Mouse (Mus musculus): ENCODE measurements around the gene Pdcl. TPM values are rescaled to one million over a fixed set of nuclear protein-coding genes. Genes with fewer than 3 reads are reported as not detected.
A peak's percentile ranks its signal among the peaks of the same experiment; 100 is the strongest.

The Pdcl gene
- total and polyA plus RNA-seq, 3 experiments = 30.4 to 45.8 TPM; not detected in 1

GRCm38 (mm10) chr2:37380189-37380588 is 21.1 kb upstream of the Pdcl start:
- H3K36me3 ChIP-seq (ENCODE audit: control insufficient read depth in 1 of 2, insufficient read depth in 2 of 2, low read length in 2 of 2) = peaks cover 17 to 30% of the 10 kb centered on the region in 2 experiments
- no peaks in the 10 kb centered on the region for H3K79me2 ChIP-seq (ENCODE audit: control insufficient read depth, insufficient read depth, low read length, poor library complexity)
- peak; percentile 64 to 83 (median 69) for TF ChIP-seq CTCF (IDR thresholded peaks at IDR 0.05 in 2 of 3, conservative IDR thresholded peaks at IDR 0.05 in 1 of 3; ENCODE audit: control insufficient read depth in 1 of 3, insufficient read depth in 1 of 3, low read depth in 2 of 3, low read length in 3 of 3, poor library complexity in 1 of 3, severe bottlenecking in 1 of 3)
- TF ChIP-seq RAD21 (IDR thresholded peaks at IDR 0.05; ENCODE audit: low read depth, low read length) = peak; percentile 73
- TF ChIP-seq MYC (IDR thresholded peaks at IDR 0.05; ENCODE audit: low read depth, low read length) = peak; percentile 65
- no peak for TF ChIP-seq ETS1 (IDR thresholded peaks at IDR 0.05; ENCODE audit: low read depth, low read length)
- TF ChIP-seq ZKSCAN1 (IDR thresholded peaks at IDR 0.05; ENCODE audit: low read depth, low read length) = no peak
- no peak for TF ChIP-seq MYB (IDR thresholded peaks at IDR 0.05; ENCODE audit: low read depth, low read length)
- TF ChIP-seq MAX (IDR thresholded peaks at IDR 0.05; ENCODE audit: low read length) = 0 out of 2 replicates have a peak, but pooled peaks have one; percentile 19
- peak; percentile 41 for TF ChIP-seq ZC3H11A (IDR thresholded peaks at IDR 0.05; ENCODE audit: low read depth, low read length)
- no peak for TF ChIP-seq E2F4 (IDR thresholded peaks at IDR 0.05; ENCODE audit: borderline replicate concordance, low read depth, low read length)
- TF ChIP-seq SMC3 (IDR thresholded peaks at IDR 0.05; ENCODE audit: low read depth, low read length) = peak; percentile 75
- DNase-seq (ENCODE audit: low read depth, low spot score) = peak; percentile 82
- no peaks in the 10 kb centered on the region for H3K27me3 ChIP-seq (ENCODE audit: control insufficient read depth in 1 of 2, insufficient read depth in 2 of 2, low read length in 2 of 2)
- no peak overlapping the region for H3K4me3 ChIP-seq (ENCODE audit: control insufficient read depth in 1 of 2, insufficient read depth in 1 of 2, low read depth in 2 of 2, low read length in 2 of 2)
- peaks cover 6 to 7% of the 10 kb centered on the region in 2 experiments for H3K4me1 ChIP-seq (ENCODE audit: control insufficient read depth in 1 of 2, insufficient read depth in 2 of 2, low read length in 2 of 2)
- no peaks in the 10 kb centered on the region for H3K9me3 ChIP-seq (replicated peaks; ENCODE audit: insufficient read depth, low read length)
- H3K9ac ChIP-seq (ENCODE audit: control insufficient read depth, low read depth, low read length, poor library complexity, severe bottlenecking) = no peak overlapping the region
- H3K27ac ChIP-seq (ENCODE audit: control insufficient read depth, low read depth, low read length) = no peak overlapping the region

- Histone ChIP-seq H3K4me3 (ENCODE audit: control insufficient read depth in 1 of 2, insufficient read depth in 1 of 2, low read depth in 2 of 2, low read length in 2 of 2) (no peak overlapping the region), H3K27ac (ENCODE audit: control insufficient read depth, low read depth, low read length) (no peak overlapping the region), H3K9me3 (replicated peaks; ENCODE audit: insufficient read depth, low read length) (no peaks in the 10 kb centered on the region), H3K9ac (ENCODE audit: control insufficient read depth, low read depth, low read length, poor library complexity, severe bottlenecking) (no peak overlapping the region), H3K4me1 (ENCODE audit: control insufficient read depth in 1 of 2, insufficient read depth in 2 of 2, low read length in 2 of 2) (peaks cover 6 to 7% of the 10 kb centered on the region in 2 experiments), H3K27me3 (ENCODE audit: control insufficient read depth in 1 of 2, insufficient read depth in 2 of 2, low read length in 2 of 2) (no peaks in the 10 kb centered on the region), H3K79me2 (ENCODE audit: control insufficient read depth, insufficient read depth, low read length, poor library complexity) (no peaks in the 10 kb centered on the region), H3K36me3 (ENCODE audit: control insufficient read depth in 1 of 2, insufficient read depth in 2 of 2, low read length in 2 of 2) (peaks cover 18 to 28% of the 10 kb centered on the region in 2 experiments)
- TF ChIP-seq RCOR1 (IDR thresholded peaks at IDR 0.05; ENCODE audit: low read depth, low read length) = peak; percentile 49; the same call in 1 of the 2 replicates
- no peak for TF ChIP-seq ZMIZ1 (IDR thresholded peaks at IDR 0.05; ENCODE audit: low read depth, low read length)
- no peak for TF ChIP-seq CTCF (IDR thresholded peaks at IDR 0.05 in 2 of 3, conservative IDR thresholded peaks at IDR 0.05 in 1 of 3; ENCODE audit: control insufficient read depth in 1 of 3, insufficient read depth in 1 of 3, low read depth in 2 of 3, low read length in 3 of 3, poor library complexity in 1 of 3, severe bottlenecking in 1 of 3)
- TF ChIP-seq GABPA (IDR thresholded peaks at IDR 0.05; ENCODE audit: low read depth, low read length) = peak; percentile 21; the same call in 1 of the 2 replicates
- TF ChIP-seq TBP (IDR thresholded peaks at IDR 0.05; ENCODE audit: low read depth, low read length) = no peak
- TF ChIP-seq ETS1 (IDR thresholded peaks at IDR 0.05; ENCODE audit: low read depth, low read length) = peak; percentile 53; the same call in 1 of the 2 replicates
- TF ChIP-seq GATA1 (IDR thresholded peaks at IDR 0.05; ENCODE audit: low read depth, low read length) = peak; percentile 36; the same call in 1 of the 2 replicates
- no peak for TF ChIP-seq SMC3 (IDR thresholded peaks at IDR 0.05; ENCODE audit: low read depth, low read length)
- TF ChIP-seq EP300 (IDR thresholded peaks at IDR 0.05; ENCODE audit: low read depth in 1 of 2, low read length in 2 of 2) = peak in 1 of 2 experiments; percentile 40; a peak in 1 of 4 replicates
- TF ChIP-seq SIN3A (IDR thresholded peaks at IDR 0.05; ENCODE audit: low read length) = 0 out of 2 replicates have a peak, but pooled peaks have one; percentile 36
- no peak for TF ChIP-seq TAL1 (IDR thresholded peaks at IDR 0.05; ENCODE audit: low read length)
- TF ChIP-seq MAFK (IDR thresholded peaks at IDR 0.05; ENCODE audit: borderline replicate concordance, low read depth, low read length) = peak; percentile 41; the same call in 1 of the 2 replicates
- no peak for TF ChIP-seq TCF12 (IDR thresholded peaks at IDR 0.05; ENCODE audit: low read depth, low read length)
- no peak for TF ChIP-seq UBTF (IDR thresholded peaks at IDR 0.05; ENCODE audit: borderline replicate concordance, insufficient read depth, low read depth, low read length)
- no peak for TF ChIP-seq MYB (IDR thresholded peaks at IDR 0.05; ENCODE audit: low read depth, low read length)
- no peak for TF ChIP-seq MAZ (IDR thresholded peaks at IDR 0.05; ENCODE audit: low read depth, low read length)
- no peak for TF ChIP-seq JUND (IDR thresholded peaks at IDR 0.05; ENCODE audit: low read depth, low read length)
- peak; percentile 30; the same call in 1 of the 2 replicates for TF ChIP-seq ZNF384 (IDR thresholded peaks at IDR 0.05; ENCODE audit: low read depth, low read length)
- TF ChIP-seq HCFC1 (IDR thresholded peaks at IDR 0.05; ENCODE audit: low read depth, low read length) = no peak
- no peak for TF ChIP-seq USF1 (IDR thresholded peaks at IDR 0.05; ENCODE audit: low read depth, low read length)
- no peak for TF ChIP-seq POLR2AphosphoS5 (IDR thresholded peaks at IDR 0.05; ENCODE audit: borderline replicate concordance, low read depth, low read length)
- no peak for TF ChIP-seq MXI1 (IDR thresholded peaks at IDR 0.05; ENCODE audit: low read depth, low read length)
- peak; percentile 87 for DNase-seq (ENCODE audit: low read depth, low spot score)
Observed at GRCm38 (mm10) chr2:37376018-37376417, 16.9 kb upstream of the Pdcl start.
